Mouse (Mus musculus) liver, adult 2 months (tissue): ENCODE measurements around the gene Nsd1. TPM values are rescaled to one million over a fixed set of nuclear protein-coding genes. Genes with fewer than 3 reads are reported as not detected.
A peak's percentile ranks its signal among the peaks of the same experiment; 100 is the strongest.

Experiments
- DNase-seq: peaks from one replicate; pipeline ENCODE4 v3.0.0-alpha.2; 2011; ENCODE audit warnings: low read depth, low spot score; ENCODE audit errors: extremely low read depth
- H3K27ac ChIP-seq: fragments of 200-500 bp; replicated peaks from 2 replicates; pipeline ENCODE4 v1.5.1; 2012; ENCODE audit warnings: low read depth, mild to moderate bottlenecking, control low read depth, inconsistent platforms, low read length; ENCODE audit not compliant: insufficient read depth
- H3K27me3 ChIP-seq: fragments of 200-500 bp; 2 replicates; pipeline ENCODE4 v1.6.1; 2012; ENCODE audit warnings: mild to moderate bottlenecking, moderate library complexity, low read length, inconsistent platforms; ENCODE audit not compliant: control insufficient read depth, insufficient read depth
- H3K36me3 ChIP-seq: fragments of 200-500 bp; 2 replicates; pipeline ENCODE4 v1.6.1; 2012; ENCODE audit warnings: low read length, inconsistent platforms; ENCODE audit not compliant: control insufficient read depth, insufficient read depth
- H3K4me1 ChIP-seq: fragments of 200-500 bp; 2 replicates; pipeline ENCODE4 v1.6.1; 2011; ENCODE audit warnings: low read length; ENCODE audit not compliant: control insufficient read depth, insufficient read depth
- H3K4me3 ChIP-seq: fragments of 200-500 bp; 2 replicates; pipeline ENCODE4 v1.5.1; 2011; ENCODE audit warnings: low read depth, mild to moderate bottlenecking, control low read depth, low read length, moderate library complexity; ENCODE audit not compliant: insufficient read depth
- H3K79me2 ChIP-seq: fragments of 200-500 bp; 2 replicates; pipeline ENCODE4 v1.6.1; 2012; ENCODE audit warnings: inconsistent platforms, mild to moderate bottlenecking, low read length, moderate library complexity; ENCODE audit not compliant: control insufficient read depth, insufficient read depth
- H3K9ac ChIP-seq: fragments of 200-500 bp; 2 replicates; pipeline ENCODE4 v1.6.1; 2012; ENCODE audit warnings: low read depth, mild to moderate bottlenecking, control low read depth, inconsistent platforms, low read length
- CTCF ChIP-seq: fragments of 200-500 bp; IDR thresholded peaks from 2 replicates; pipeline ENCODE4 v1.5.1; 2011; ENCODE audit warnings: low read depth, low read length, control low read depth
- POLR2A ChIP-seq: fragments of 200-500 bp; IDR thresholded peaks from 2 replicates; pipeline ENCODE4 v1.6.1; 2011; ENCODE audit warnings: low read length, control low read depth; ENCODE audit not compliant: insufficient read depth; ENCODE audit errors: extremely low read depth
- WGBS: fragments of 180-500 bp; shearing (Covaris S2); methylation state at CpG from one replicate; pipeline ENCODE4 v1.1.7; 2018; 5-methylcytosine and 5-hydroxymethylcytosine counted together
- polyA plus RNA-seq: library from polyadenylated mRNA; depleted of rRNA; stranded (reverse); fragments of >200 nt; gene quantifications from 2 replicates; pipeline ENCODE4 v1.2.3, GENCODE M21; 2012
- total RNA-seq: library from RNA; depleted of rRNA; stranded (reverse); fragments of >200 nt; gene quantifications from 2 replicates; pipeline ENCODE4 v1.2.3, GENCODE M21; 2014

Gene Nsd1
- total and polyA plus RNA-seq, 2 experiments: 8.9 to 45.4 TPM

DNA sequence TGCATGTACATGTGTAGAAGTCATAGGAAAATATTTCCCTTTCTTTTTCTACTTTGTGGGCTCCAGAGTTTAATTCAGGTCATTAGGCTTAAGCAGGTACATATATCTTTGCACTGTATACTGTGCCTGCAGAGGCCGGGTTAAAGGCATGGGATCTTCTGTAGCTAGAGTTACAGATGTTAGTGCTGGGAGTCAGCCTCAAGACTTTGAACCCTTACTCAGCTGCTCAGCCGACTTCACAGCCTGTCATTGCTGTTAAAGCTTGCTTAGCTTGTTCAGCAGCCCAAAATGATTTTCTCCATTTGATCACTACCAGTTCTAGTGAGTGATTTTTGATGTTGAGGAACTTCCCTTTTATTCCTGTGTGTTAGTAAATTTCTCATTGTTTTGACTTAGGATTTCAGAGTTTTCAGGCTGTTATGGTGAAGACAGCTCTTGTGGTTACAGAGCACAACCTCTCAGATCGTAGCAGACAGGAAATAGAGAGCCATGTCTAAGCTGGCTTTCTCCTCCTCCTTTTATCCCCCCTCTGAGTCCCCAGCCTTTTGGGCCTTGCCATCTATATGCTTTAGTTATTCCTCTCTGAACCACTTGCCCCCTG is 45.6 kb downstream of the Nsd1 start:
- Histone ChIP-seq H3K27ac (no peak overlapping the region), H3K79me2 (peaks cover 18% of the 10 kb centered on the region; the same call in 1 of the 2 replicates), H3K4me3 (no peak overlapping the region), H3K4me1 (peaks cover 12% of the 10 kb centered on the region), H3K36me3 (peaks cover 24% of the 10 kb centered on the region), H3K27me3 (no peaks in the 10 kb centered on the region), H3K9ac (no peak overlapping the region)
- WGBS: 32% methylated on average over 3 of the region's 3 CpGs
- peak; percentile 35 for DNase-seq
- TF ChIP-seq POLR2A (no peak), CTCF (no peak)

DNA sequence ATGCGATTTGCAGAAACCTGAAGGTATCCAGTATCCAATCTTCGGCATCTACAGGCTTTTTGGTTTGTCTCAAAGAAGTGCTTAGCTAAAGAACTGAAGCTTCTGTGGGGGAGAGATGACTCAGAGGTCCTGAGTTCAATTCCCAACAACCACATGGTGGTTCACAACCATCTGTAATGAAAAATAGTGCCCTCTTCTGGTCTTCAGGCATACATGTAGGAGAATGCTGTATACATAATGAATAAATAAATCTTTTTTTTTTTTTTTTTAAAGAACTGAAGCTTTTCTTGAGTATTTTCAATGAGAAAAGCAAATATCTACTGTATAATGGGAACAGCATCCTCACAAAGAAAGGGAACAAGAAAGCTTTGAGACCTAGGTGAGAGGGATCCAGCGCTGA is 49.1 kb downstream of the Nsd1 start:
- no peak overlapping the region for H3K9ac ChIP-seq
- peaks cover 6% of the 10 kb centered on the region for H3K4me1 ChIP-seq
- H3K36me3 ChIP-seq: peaks cover 42% of the 10 kb centered on the region
- H3K27me3 ChIP-seq: no peaks in the 10 kb centered on the region
- 96% methylated on average over 3 of the region's 3 CpGs for WGBS
- H3K4me3 ChIP-seq: no peak overlapping the region
- no peak for DNase-seq
- no peak for TF ChIP-seq POLR2A
- no peak for TF ChIP-seq CTCF
- no peak overlapping the region for H3K27ac ChIP-seq
- peaks cover 11% of the 10 kb centered on the region; the same call in 1 of the 2 replicates for H3K79me2 ChIP-seq

DNA sequence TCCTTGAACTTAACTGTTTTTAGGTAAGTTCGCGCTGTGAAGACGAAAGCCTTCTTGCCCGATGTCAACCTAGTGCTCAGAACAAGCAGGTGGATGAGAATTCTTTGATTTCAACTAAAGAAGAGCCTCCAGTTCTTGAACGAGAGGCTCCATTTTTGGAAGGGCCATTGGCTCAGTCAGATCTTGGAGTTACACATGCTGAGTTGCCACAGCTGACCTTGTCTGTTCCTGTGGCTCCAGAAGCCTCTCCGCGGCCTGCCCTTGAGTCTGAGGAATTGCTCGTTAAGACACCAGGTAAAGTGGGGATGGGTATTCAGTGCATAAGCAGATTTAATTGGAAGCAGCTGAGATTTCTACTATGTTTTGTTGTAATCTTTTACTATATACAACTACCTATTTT is 51.9 kb downstream of the Nsd1 start:
- DNase-seq: no peak
- 96% methylated on average over 8 of the region's 8 CpGs for WGBS
- no peaks in the 10 kb centered on the region for H3K27me3 ChIP-seq
- H3K79me2 ChIP-seq: peaks cover under 1% of the 10 kb centered on the region; the same call in 1 of the 2 replicates
- TF ChIP-seq POLR2A (no peak), CTCF (no peak)
- no peak overlapping the region for H3K9ac ChIP-seq
- H3K27ac ChIP-seq: no peak overlapping the region
- no peak overlapping the region for H3K4me3 ChIP-seq
- H3K36me3 ChIP-seq: peaks cover 45% of the 10 kb centered on the region
- H3K4me1 ChIP-seq: no peaks in the 10 kb centered on the region; the same call in 1 of the 2 replicates

- H3K4me3 ChIP-seq: no peak overlapping the region
- no peaks in the 10 kb centered on the region for H3K4me1 ChIP-seq
- no peak overlapping the region for H3K9ac ChIP-seq
- H3K79me2 ChIP-seq: no peaks in the 10 kb centered on the region; the same call in 1 of the 2 replicates
- no peak for DNase-seq
- H3K27me3 ChIP-seq: no peaks in the 10 kb centered on the region
- no peak overlapping the region for H3K27ac ChIP-seq
- TF ChIP-seq POLR2A (no peak), CTCF (no peak)
- H3K36me3 ChIP-seq: peaks cover 43% of the 10 kb centered on the region
Measured at GRCm38 (mm10) chr13:55262096-55262495, 52.5 kb downstream of the Nsd1 start.

DNA sequence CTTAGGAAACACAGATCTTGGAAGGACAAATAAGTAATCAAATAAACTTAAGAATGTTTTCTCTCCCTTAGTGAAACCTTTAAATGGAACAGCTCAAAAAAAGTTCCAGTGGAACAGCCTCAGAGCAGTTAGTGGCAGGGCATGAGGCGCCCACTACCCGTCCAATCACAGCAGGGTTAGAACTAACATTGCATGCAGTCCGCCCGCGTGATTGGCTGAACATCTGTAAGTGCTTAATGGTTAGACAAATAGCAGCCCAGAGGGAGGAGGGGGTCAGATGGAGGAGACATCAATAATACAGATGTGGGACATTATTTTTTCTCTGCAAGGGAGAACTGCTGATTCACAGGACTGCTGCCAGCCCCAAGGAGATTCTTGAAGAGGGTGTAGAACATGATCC is 67.6 kb downstream of the Nsd1 start:
- Histone ChIP-seq H3K4me1 (no peaks in the 10 kb centered on the region), H3K4me3 (no peak overlapping the region), H3K36me3 (peaks cover 61% of the 10 kb centered on the region), H3K9ac (no peak overlapping the region), H3K79me2 (peaks cover 7% of the 10 kb centered on the region; the same call in 1 of the 2 replicates), H3K27ac (no peak overlapping the region), H3K27me3 (no peaks in the 10 kb centered on the region)
- TF ChIP-seq CTCF (no peak), POLR2A (no peak)
- no peak for DNase-seq
- 95% methylated on average over 5 of the region's 5 CpGs for WGBS

- WGBS: 81% methylated on average over 5 of the region's 5 CpGs
- no peak for TF ChIP-seq CTCF
- no peak for TF ChIP-seq POLR2A
- no peak for DNase-seq
- Histone ChIP-seq H3K4me1 (no peaks in the 10 kb centered on the region), H3K4me3 (no peak overlapping the region), H3K79me2 (peaks cover 7% of the 10 kb centered on the region; the same call in 1 of the 2 replicates), H3K9ac (no peak overlapping the region), H3K27ac (no peak overlapping the region), H3K27me3 (no peaks in the 10 kb centered on the region), H3K36me3 (peaks cover 62% of the 10 kb centered on the region)
Measured at GRCm38 (mm10) chr13:55277646-55278045, 68.1 kb downstream of the Nsd1 start.
